In genomic region chr7:121899311-121899710, GRCm38 (mm10) we compare ENCODE assay signal across 9 mouse cellular contexts. TPM values are rescaled to one million over a fixed set of nuclear protein-coding genes. Genes with fewer than 3 reads are reported as not detected.
DNase-seq lines count a peak whose midpoint lies in the region; ATAC-seq lines count a peak whose summit lies in the region.
"Had no signal": no experiment of that assay in that cellular context is flagged by ENCODE, and none has a peak within 500 bp of the region (broad histone marks: within the 10 kb centered on the region; RNA-seq: fewer than 3 reads in every experiment).

No protein-coding gene starts in this region.

- peaks cover 20% of the 10 kb centered on the region for H3K4me1 ChIP-seq in heart, embryonic 10.5 days
- no peaks in the 10 kb centered on the region for H3K4me1 ChIP-seq in limb, embryonic 11.5 days (ENCODE audit: control insufficient read depth, insufficient read depth, low read length)
- H3K4me1 ChIP-seq in midbrain, embryonic 16.5 days (ENCODE audit: control insufficient read depth, insufficient read depth, low read length): no peaks in the 10 kb centered on the region
- H3K4me1 ChIP-seq: limb, embryonic 15.5 days had no signal

- H3K27me3 ChIP-seq in heart, embryonic 10.5 days (ENCODE audit: insufficient read depth, poor library complexity, severe bottlenecking): peaks cover 27% of the 10 kb centered on the region
- no peaks in the 10 kb centered on the region for H3K27me3 ChIP-seq in limb, embryonic 11.5 days (ENCODE audit: control insufficient read depth, insufficient read depth, low read length)
- no peaks in the 10 kb centered on the region for H3K27me3 ChIP-seq in midbrain, embryonic 16.5 days (ENCODE audit: control insufficient read depth, insufficient read depth, low read depth, low read length)
- H3K27me3 ChIP-seq: limb, embryonic 15.5 days had no signal

- no peaks in the 10 kb centered on the region for H3K9me3 ChIP-seq in heart, embryonic 10.5 days
- no peaks in the 10 kb centered on the region for H3K9me3 ChIP-seq in limb, embryonic 11.5 days (ENCODE audit: control insufficient read depth, low read length)
- H3K9me3 ChIP-seq in midbrain, embryonic 16.5 days (replicated peaks; ENCODE audit: control insufficient read depth, low read length, poor library complexity, severe bottlenecking): no peaks in the 10 kb centered on the region
- H3K9me3 ChIP-seq: limb, embryonic 15.5 days had no signal

- no peak for ATAC-seq in limb, embryonic 11.5 days (ENCODE audit: insufficient number of reproducible peaks, low FRiP score, low TSS enrichment, low read depth)
- no peak for ATAC-seq in midbrain, embryonic 16.5 days

- DNase-seq in heart, embryonic 10.5 days (ENCODE audit: low spot score): no peak
- no peak for DNase-seq in heart, adult 9 months (ENCODE audit: low spot score in 2 of 2)
- DNase-seq in WW6 (ENCODE audit: low read depth, low spot score): peak; percentile 11
- DNase-seq in embryo, embryonic 9.5 days (ENCODE audit: extremely low spot score): peak; percentile 74
- DNase-seq in heart, postnatal 14 days: peak; percentile 33 to 55
- DNase-seq in limb, embryonic 11.5 days (ENCODE audit: low spot score): peak; percentile 78
- no peak for DNase-seq in natural killer cell, adult 2 months (ENCODE audit: low spot score in 2 of 2)

- WGBS in heart, embryonic 10.5 days: 9% methylated on average over 14 of the region's 14 CpGs
- WGBS in limb, embryonic 11.5 days: 8% methylated on average over 14 of the region's 14 CpGs
- 8% methylated on average over 14 of the region's 14 CpGs for WGBS in midbrain, embryonic 16.5 days

- intact Hi-C loops in heart, postnatal 14 days (cut with DNase I): loop anchor here (5.0 kb wide), 1 partner anchor 63 kb away; no protein-coding TSS in a partner anchor

- H3K4me3 ChIP-seq in heart, embryonic 10.5 days: peak overlapping the region; percentile 27; the same call in 1 of the 2 replicates
- H3K4me3 ChIP-seq in limb, embryonic 11.5 days (ENCODE audit: low read depth, low read length): no peak overlapping the region
- no peak overlapping the region for H3K4me3 ChIP-seq in midbrain, embryonic 16.5 days (ENCODE audit: low read depth, low read length)
- H3K4me3 ChIP-seq: limb, embryonic 15.5 days had no signal

- H3K27ac ChIP-seq in heart, embryonic 10.5 days: no peak overlapping the region
- no peak overlapping the region for H3K27ac ChIP-seq in limb, embryonic 11.5 days (replicated peaks; ENCODE audit: low read depth, low read length)
- H3K27ac ChIP-seq in midbrain, embryonic 16.5 days (ENCODE audit: low read length): no peak overlapping the region
- H3K27ac ChIP-seq: limb, embryonic 15.5 days had no signal

- no peak overlapping the region for H3K4me2 ChIP-seq in limb, embryonic 11.5 days (ENCODE audit: low read depth, severe bottlenecking)
- peak overlapping the region; percentile 35 for H3K4me2 ChIP-seq in midbrain, embryonic 16.5 days (ENCODE audit: low read length)
- H3K4me2 ChIP-seq: limb, embryonic 15.5 days had no signal

- no peak overlapping the region for H3K9ac ChIP-seq in limb, embryonic 11.5 days (ENCODE audit: low read length)
- H3K9ac ChIP-seq in midbrain, embryonic 16.5 days (ENCODE audit: low read depth, low read length): no peak overlapping the region
- H3K9ac ChIP-seq: limb, embryonic 15.5 days had no signal

- H3K36me3 ChIP-seq in heart, embryonic 10.5 days: no peaks in the 10 kb centered on the region
- H3K36me3 ChIP-seq in limb, embryonic 11.5 days (ENCODE audit: control insufficient read depth, insufficient read depth, low read length): no peaks in the 10 kb centered on the region
- H3K36me3 ChIP-seq in midbrain, embryonic 16.5 days (ENCODE audit: control insufficient read depth, insufficient read depth, low read length): no peaks in the 10 kb centered on the region
- H3K36me3 ChIP-seq: limb, embryonic 15.5 days had no signal

RNA-seq across cellular contexts. Expression of gene Scnn1b, which starts 34.5 kb away (rescaled TPM):
- 0.30 TPM in 1 of 2 replicates, not detected in the other for polyA plus RNA-seq in heart, embryonic 10.5 days (2016; fragmentation: Nextera tagmentation; extraction: Ambion mirVana)
- total RNA-seq in heart, postnatal 14 days (2021): under 1 TPM in 1 of 2 experiments, not detected in 1; 0.50 TPM
- not detected in 2 replicates for polyA plus RNA-seq in limb, embryonic 11.5 days (2014; fragmentation: Nextera tagmentation; extraction: Ambion mirVana)
- 0.07 and 0.49 TPM in 2 replicates for polyA plus RNA-seq in midbrain, embryonic 16.5 days (2015; fragmentation: Nextera tagmentation; extraction: Ambion mirVana)

Comparison
In these comparisons a context has a peak if more than half of its experiments do, and no peak if none do; other contexts are left out.
1. DNase-seq: peak in WW6 (single experiment), embryo, embryonic 9.5 days (single experiment), heart, postnatal 14 days (2 of 2) and limb, embryonic 11.5 days (single experiment); none in heart, embryonic 10.5 days (single experiment), heart, adult 9 months (0 of 2) and natural killer cell, adult 2 months (0 of 2).